Mouse (Mus musculus) hindlimb bud, embryonic 11.5 days (tissue): ENCODE results near the gene Ccnq.
"Not testable (repeated sequence)": the region's sequence is repeated elsewhere in the genome, so short reads cannot be mapped to it uniquely, and the experiment has no call there.

Experiments
- DNase-seq: peaks from one replicate; pipeline ENCODE4 v3.0.0-alpha.2; 2012; ENCODE audit warnings: low read depth, low spot score; ENCODE audit errors: extremely low spot score

The Ccnq gene

GRCm38 (mm10) chr11:78764304-78764703 is 12.8 kb upstream of the Ccnq start:
- DNase-seq, result no peak

GRCm38 (mm10) chr11:78762201-78762600 is 10.7 kb upstream of the Ccnq start:
- no peak for DNase-seq

DNA sequence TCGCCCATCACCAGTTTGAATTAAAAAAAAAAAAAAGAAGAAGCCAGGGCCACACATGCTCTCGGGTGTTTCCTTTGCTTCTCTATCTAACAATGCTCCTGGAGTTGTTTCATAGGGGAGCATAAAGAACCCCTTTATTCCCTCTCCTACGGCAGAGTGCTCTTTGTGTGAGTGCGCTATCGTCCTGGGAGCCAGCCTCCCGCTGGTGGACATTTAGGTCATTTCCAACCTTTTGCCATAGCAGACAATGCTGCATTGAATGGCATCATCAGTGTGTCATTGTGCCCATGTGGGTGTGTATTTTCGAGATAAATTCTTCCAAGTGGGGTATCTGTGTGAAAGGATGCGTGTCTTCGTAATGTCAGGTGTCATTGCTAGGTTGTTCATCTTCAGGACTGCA is 9.6 kb upstream of the Ccnq start:
- no peak for DNase-seq

- DNase-seq, result no peak
Observed at GRCm38 (mm10) chr11:78755299-78755698, 3.8 kb upstream of the Ccnq start.

DNA sequence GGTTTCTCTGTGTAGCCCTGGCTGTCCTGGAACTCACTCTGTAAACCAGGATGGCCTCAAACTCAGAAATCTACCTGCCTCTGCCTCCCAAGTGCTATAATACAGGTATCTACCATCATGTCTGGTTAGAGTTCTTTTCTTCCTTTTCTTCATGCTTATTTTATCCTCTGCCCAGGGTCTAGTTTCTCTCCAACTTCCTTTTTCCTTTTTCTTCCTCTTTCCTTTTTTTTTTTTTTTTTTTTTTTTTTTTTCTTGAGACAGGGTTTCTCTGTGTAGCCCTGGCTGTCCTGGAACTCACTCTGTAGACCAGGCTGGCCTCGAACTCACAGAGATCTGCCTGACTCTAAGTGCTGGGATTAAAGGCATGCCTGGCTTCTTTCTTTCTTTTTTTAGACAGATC is 2.6 kb upstream of the Ccnq start:
- not testable (repeated sequence) for DNase-seq

- DNase-seq, result no peak
Observed at GRCm38 (mm10) chr11:78753183-78753582, 1.7 kb upstream of the Ccnq start.

DNA sequence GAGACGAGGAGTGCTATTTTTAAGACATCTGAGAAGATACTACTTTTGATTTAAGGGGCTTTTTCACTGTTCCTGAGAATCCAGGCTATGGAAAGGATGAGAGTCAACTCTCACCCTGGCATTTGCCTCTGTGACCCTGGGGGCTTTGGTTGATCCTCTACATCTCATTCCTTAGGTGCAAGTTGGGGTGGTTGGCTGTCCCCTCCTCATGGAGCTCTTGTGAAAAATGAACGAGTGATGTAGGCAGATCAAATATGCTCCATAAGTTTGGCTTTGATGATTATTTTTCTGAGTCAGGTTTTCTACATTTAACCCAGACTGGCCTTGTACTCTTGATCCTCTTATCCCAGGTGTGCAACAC is 294 bp upstream of the Ccnq start:
- peak; percentile 10 for DNase-seq

DNA sequence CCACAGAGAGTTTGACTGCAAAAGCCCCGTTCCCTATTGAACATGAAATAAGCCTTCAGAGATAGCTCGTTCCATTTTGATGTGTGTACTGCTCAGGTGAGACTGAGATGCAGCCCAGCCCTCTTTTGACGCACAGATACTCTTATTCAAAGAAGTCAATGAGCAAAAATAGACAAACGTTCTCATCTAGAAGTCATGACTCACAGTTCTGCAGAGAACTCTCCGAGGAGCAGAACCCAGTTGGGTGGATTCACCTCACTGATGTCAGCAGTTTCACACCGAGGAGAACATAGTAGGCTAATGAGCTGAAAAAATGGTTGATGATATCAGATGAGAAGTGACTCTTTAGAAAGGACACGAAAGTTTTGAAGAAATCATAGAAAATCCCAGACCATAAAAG is 5.3 kb downstream of the Ccnq start:
- no peak for DNase-seq

- no peak for DNase-seq
Observed at GRCm38 (mm10) chr11:78745475-78745874, 6.1 kb downstream of the Ccnq start.

DNA sequence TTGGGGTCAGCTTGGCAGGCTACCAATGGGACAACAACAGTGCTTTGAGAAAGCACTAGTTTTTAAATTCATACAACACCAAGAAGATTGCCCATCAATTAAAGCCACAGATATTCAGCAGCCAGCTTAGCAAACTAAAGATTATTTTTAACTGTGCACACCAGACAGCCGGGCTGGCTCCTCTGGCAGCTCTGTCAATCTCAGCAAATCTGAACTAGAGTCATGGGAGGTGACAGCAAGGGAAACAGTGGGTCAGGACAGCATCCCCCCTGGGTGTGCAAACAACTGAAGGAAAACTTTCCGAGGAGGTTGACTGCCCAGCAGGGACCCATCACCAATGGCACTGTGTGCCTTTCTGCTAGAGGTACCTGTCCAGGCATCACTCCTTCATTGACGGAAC is 9.1 kb downstream of the Ccnq start:
- no peak for DNase-seq

DNA sequence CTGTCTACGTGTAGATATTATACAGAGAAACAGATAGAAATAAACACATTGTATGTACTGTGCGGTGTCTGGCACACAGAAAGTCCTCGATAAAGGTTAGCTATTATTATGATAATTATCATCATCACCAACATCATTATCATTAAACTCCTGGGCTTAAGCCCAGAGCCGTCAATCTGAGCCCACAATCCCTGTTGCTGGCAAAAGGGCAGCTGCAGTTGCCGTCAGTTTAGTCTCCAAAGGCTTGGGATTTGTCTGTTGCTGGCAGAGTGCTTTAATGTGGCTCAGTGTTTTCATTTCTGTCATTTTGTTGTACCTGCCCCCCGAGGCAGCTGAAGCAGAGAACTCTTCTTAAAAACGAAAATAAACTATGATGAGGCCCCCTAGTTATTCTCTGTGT is 9.6 kb downstream of the Ccnq start:
- DNase-seq, result no peak

- no peak for DNase-seq
Observed at GRCm38 (mm10) chr11:78739361-78739760, 12.2 kb downstream of the Ccnq start.

DNA sequence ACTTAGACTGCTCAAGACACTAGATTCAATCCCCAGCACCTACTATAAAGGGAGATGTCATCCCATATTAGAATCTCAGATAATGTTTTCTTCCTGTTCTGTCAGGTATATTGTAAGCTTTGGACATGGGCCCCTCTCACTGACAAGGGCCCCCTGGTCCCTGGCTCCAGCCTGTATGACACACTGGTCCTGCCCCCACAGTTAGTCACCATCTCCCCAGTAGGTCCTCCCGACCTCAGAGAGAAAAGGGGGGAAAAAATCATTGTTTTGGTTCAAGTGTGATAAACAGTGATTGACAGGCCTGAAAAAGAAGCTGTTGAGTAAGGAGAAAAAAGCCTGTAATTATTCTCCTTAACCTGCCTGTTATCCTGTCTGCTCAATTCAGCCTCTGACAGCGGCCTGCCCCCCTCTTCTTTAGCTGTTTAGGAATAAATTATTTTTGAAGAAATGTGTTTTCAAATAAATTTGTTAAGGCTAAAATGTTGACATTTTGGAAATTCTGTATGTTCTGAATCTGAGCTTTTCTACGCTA is 14.6 kb downstream of the Ccnq start:
- DNase-seq, result no peak

- no peak for DNase-seq
Observed at GRCm38 (mm10) chr11:78735168-78735567, 16.4 kb downstream of the Ccnq start.

GRCm38 (mm10) chr11:78732619-78733018 is 18.9 kb downstream of the Ccnq start:
- no peak for DNase-seq

DNA sequence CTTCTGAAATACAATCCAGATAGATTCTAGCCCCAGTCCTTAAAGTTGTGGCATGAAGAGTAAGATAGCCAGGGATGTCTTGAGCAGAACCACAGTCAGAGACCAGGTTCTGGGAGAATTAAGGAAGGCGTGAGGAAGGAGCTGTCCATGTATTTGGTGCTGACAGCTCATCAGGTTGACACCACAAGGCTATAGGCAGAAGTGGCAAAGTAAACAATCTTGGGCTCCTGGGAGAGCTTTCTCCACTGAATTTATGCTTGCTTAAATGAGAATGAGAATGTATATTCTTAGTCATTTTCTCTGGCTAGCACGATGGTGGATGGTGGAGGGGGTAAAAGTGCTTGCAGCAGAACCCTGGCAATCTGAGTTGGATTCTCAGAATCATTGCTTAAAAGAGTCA is 20.6 kb downstream of the Ccnq start:
- peak; percentile 16 for DNase-seq

- no peak for DNase-seq
Observed at GRCm38 (mm10) chr11:78728041-78728440, 23.5 kb downstream of the Ccnq start.

- no peak for DNase-seq
Observed at GRCm38 (mm10) chr11:78726366-78726765, 25.2 kb downstream of the Ccnq start.

- DNase-seq, result no peak
Observed at GRCm38 (mm10) chr11:78724792-78725191, 26.7 kb downstream of the Ccnq start.

- no peak for DNase-seq
Observed at GRCm38 (mm10) chr11:78721419-78721818, 30.1 kb downstream of the Ccnq start.

DNA sequence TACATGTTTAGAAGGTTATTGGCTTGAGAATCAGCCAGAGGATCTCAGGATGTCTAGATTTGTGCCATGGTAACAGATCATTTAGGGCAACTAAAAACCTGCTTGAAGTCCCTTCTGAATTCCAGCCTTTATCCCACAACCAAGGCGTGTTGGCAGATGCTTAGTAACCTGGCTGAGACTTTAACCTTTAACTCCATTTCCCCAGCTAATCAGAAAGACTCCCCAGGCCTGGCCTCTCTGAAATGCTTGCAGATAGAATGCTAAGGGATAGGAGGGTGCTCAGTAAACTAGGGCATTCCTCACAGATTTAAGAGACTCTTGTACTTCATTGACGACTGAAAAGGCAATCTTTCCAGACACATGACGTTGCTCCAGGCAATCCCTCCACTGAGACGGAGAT is 33.9 kb downstream of the Ccnq start:
- no peak for DNase-seq

DNA sequence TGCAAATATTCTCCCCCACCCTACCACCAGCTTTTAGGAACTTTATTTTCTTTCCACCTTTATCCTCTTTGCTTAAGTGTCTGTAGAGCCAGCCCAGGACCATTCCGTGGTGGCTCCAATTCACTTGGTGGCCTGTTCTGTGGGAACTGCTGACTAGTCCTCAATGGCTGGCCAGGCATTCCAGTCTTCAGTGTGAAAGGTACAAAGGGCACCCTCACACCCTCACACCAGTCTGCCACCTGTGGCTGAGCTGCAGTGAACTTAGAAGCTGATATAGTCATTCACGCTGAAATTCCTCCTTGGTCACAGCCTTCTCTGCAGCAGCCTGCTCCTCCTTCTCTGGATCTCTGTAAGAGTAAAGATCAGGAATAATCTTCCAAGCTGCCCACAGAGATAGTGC is 42.9 kb downstream of the Ccnq start:
- DNase-seq, result no peak

DNA sequence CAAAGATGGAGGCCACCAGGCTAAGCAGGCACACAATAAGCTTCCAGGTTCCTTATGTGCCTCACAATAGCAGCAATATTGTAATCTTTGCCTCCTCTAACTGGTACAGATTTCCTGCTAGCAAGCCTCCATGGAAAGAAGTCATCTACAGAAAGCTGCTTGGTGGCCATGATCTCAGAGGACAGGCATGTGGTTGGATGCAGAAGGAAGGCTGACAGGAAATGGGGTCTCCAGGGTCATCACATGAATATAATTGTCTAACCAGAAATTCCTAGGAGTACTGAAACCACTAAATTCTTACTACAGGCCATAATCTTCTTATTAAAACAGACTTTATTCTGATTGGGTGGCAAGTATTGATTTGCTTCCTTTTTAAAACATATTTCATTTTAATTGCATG is 45.5 kb downstream of the Ccnq start:
- no peak for DNase-seq

DNA sequence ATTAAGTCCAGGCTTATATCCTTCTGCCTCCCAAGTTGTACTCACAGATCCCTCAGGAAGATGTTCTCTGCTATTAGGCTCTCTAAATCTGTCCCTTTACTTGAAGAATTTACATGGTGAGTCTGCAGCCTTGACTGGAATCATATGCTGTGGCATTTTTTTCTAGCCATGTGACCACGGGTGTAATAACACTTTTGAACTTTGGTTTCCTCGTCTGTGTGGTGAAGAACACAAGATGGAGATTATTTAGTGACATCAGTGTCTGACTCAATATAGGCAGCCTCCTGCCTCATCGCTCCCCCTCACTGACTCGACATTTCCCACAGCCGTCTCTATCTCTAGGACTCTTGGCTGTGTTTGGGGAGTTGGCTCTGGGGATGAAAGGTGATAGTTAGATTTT is 48.4 kb downstream of the Ccnq start:
- no peak for DNase-seq
